Mouse (Mus musculus): ENCODE measurements at regions not wholly inside any gene's neighbourhood (a gene's known extent, or its start where the extent isn't known, plus 50 kb on each side); places are given as distances from the start of the nearest gene placed in this dataset.

DNA sequence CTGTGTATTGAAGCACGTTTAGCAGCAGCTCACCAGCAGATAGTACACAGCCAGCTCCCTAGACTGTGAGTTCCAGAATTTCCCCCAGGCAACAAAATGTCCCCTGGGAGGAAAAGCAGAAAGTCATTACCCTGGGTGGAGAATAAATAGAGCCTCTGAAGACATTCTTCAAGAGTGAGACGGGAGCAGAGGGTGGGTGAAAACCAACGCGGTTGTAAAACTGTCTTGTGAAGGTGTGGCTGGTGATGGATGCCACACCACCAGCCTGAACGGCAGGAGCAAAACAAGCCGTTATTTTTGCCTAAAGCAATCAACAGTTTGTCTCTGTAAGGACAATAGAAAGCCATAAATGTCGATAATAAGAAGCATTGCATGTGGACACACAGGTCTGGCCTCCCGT is 129.7 kb upstream of the Kcnj15 start:
- WGBS: 36% methylated on average over 8 of the region's 8 CpGs
- Histone ChIP-seq H3K4me2 (ENCODE audit: low read depth, low read length) (no peak overlapping the region), H3K4me3 (ENCODE audit: low read length) (no peak overlapping the region), H3K27me3 (ENCODE audit: control insufficient read depth, insufficient read depth, low read length) (no peaks in the 10 kb centered on the region), H3K36me3 (ENCODE audit: control insufficient read depth, insufficient read depth) (no peaks in the 10 kb centered on the region), H3K4me1 (ENCODE audit: control insufficient read depth, insufficient read depth, low read length) (no peaks in the 10 kb centered on the region), H3K27ac (ENCODE audit: low read length) (no peak overlapping the region), H3K9ac (ENCODE audit: low read length) (no peak overlapping the region), H3K9me3 (replicated peaks; ENCODE audit: control insufficient read depth, low read length) (no peaks in the 10 kb centered on the region)
- ATAC-seq (replicated peaks; ENCODE audit: extremely low read depth, insufficient read depth, low FRiP score): no peak

GRCm38 (mm10) chr16:95131815-95132214 is 125.5 kb upstream of the Kcnj15 start:
- 60% methylated on average over 5 of the region's 5 CpGs for WGBS
- Histone ChIP-seq H3K9me3 (replicated peaks; ENCODE audit: control insufficient read depth, low read length) (no peaks in the 10 kb centered on the region), H3K36me3 (ENCODE audit: control insufficient read depth, insufficient read depth) (no peaks in the 10 kb centered on the region), H3K4me3 (ENCODE audit: low read length) (no peak overlapping the region), H3K27ac (ENCODE audit: low read length) (no peak overlapping the region), H3K4me1 (ENCODE audit: control insufficient read depth, insufficient read depth, low read length) (no peaks in the 10 kb centered on the region), H3K4me2 (ENCODE audit: low read depth, low read length) (no peak overlapping the region), H3K9ac (ENCODE audit: low read length) (no peak overlapping the region), H3K27me3 (ENCODE audit: control insufficient read depth, insufficient read depth, low read length) (no peaks in the 10 kb centered on the region; the same call in 1 of the 2 replicates)
- ATAC-seq (replicated peaks; ENCODE audit: extremely low read depth, insufficient read depth, low FRiP score): no peak

DNA sequence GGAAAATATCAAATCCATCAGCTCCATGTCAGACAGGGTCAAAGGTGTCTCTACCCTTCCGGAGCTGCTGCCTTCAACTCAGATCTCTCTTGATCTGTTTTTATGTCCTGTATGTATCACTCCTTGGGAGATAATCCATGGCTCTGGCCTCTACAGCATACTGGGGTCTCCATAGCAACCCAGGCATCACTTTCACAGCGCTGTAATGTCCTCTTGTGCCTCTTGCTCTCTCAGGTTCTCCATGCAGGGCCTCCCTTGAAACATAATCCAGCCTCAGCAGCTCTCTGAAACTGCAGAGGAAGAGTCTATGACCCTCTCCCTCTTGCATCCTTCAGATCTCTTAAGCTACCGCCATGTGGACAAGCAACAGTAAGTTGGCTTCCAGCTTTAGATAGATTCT is 118.5 kb upstream of the Kcnj15 start:
- Histone ChIP-seq H3K27me3 (ENCODE audit: control insufficient read depth, insufficient read depth, low read length) (no peaks in the 10 kb centered on the region), H3K4me2 (ENCODE audit: low read depth, low read length) (no peak overlapping the region), H3K4me3 (ENCODE audit: low read length) (no peak overlapping the region), H3K27ac (ENCODE audit: low read length) (no peak overlapping the region), H3K9ac (ENCODE audit: low read length) (no peak overlapping the region), H3K4me1 (ENCODE audit: control insufficient read depth, insufficient read depth, low read length) (no peaks in the 10 kb centered on the region), H3K9me3 (replicated peaks; ENCODE audit: control insufficient read depth, low read length) (no peaks in the 10 kb centered on the region), H3K36me3 (ENCODE audit: control insufficient read depth, insufficient read depth) (no peaks in the 10 kb centered on the region)
- no peak for ATAC-seq (replicated peaks; ENCODE audit: extremely low read depth, insufficient read depth, low FRiP score)
- WGBS: 72% methylated on average over 3 of the region's 3 CpGs

GRCm38 (mm10) chr16:95141510-95142394 is 115.6 kb upstream of the Kcnj15 start:
- ATAC-seq (replicated peaks; ENCODE audit: extremely low read depth, insufficient read depth, low FRiP score): no peak
- Histone ChIP-seq H3K9me3 (replicated peaks; ENCODE audit: control insufficient read depth, low read length) (no peaks in the 10 kb centered on the region), H3K27ac (ENCODE audit: low read length) (no peak overlapping the region), H3K4me1 (ENCODE audit: control insufficient read depth, insufficient read depth, low read length) (no peaks in the 10 kb centered on the region), H3K4me3 (ENCODE audit: low read length) (no peak overlapping the region), H3K4me2 (ENCODE audit: low read depth, low read length) (no peak overlapping the region), H3K36me3 (ENCODE audit: control insufficient read depth, insufficient read depth) (no peaks in the 10 kb centered on the region), H3K27me3 (ENCODE audit: control insufficient read depth, insufficient read depth, low read length) (no peaks in the 10 kb centered on the region), H3K9ac (ENCODE audit: low read length) (no peak overlapping the region)
- WGBS: 65% methylated on average over 8 of the region's 8 CpGs

DNA sequence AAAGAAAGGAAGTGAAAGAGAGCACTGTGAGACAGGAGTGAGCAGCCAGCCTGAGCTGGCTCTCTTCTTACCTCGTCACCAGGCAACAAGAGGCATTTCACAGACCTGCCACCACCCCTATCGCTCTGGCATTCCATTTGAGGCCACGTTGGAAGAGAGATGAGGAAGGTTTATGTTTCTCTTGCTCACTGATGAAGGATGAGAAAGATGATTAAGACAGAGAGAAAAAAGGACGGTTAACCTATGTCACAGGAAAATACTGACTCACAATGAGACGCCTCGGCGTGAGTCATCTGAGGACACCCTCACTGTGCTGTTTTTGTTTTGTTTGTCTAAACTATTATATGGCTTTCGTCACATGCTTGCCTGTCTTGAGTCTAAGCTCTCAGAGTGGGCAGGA is 106.9 kb upstream of the Kcnj15 start:
- Histone ChIP-seq H3K4me3 (ENCODE audit: low read length) (no peak overlapping the region), H3K4me1 (ENCODE audit: control insufficient read depth, insufficient read depth, low read length) (no peaks in the 10 kb centered on the region), H3K4me2 (ENCODE audit: low read depth, low read length) (no peak overlapping the region), H3K9ac (ENCODE audit: low read length) (no peak overlapping the region), H3K27ac (ENCODE audit: low read length) (no peak overlapping the region), H3K27me3 (ENCODE audit: control insufficient read depth, insufficient read depth, low read length) (no peaks in the 10 kb centered on the region), H3K9me3 (replicated peaks; ENCODE audit: control insufficient read depth, low read length) (no peaks in the 10 kb centered on the region), H3K36me3 (ENCODE audit: control insufficient read depth, insufficient read depth) (no peaks in the 10 kb centered on the region)
- whole genome bisulfite sequencing: 54% methylated on average over 8 of the region's 8 CpGs
- no peak for ATAC-seq (replicated peaks; ENCODE audit: extremely low read depth, insufficient read depth, low FRiP score)

GRCm38 (mm10) chr16:95151499-95151898 is 105.9 kb upstream of the Kcnj15 start:
- H3K4me3 ChIP-seq (ENCODE audit: low read length): no peak overlapping the region
- 79% methylated on average over 3 of the region's 3 CpGs for WGBS
- no peak overlapping the region for H3K9ac ChIP-seq (ENCODE audit: low read length)
- H3K4me1 ChIP-seq (ENCODE audit: control insufficient read depth, insufficient read depth, low read length): no peaks in the 10 kb centered on the region
- no peaks in the 10 kb centered on the region for H3K36me3 ChIP-seq (ENCODE audit: control insufficient read depth, insufficient read depth)
- no peaks in the 10 kb centered on the region for H3K9me3 ChIP-seq (replicated peaks; ENCODE audit: control insufficient read depth, low read length)
- H3K4me2 ChIP-seq (ENCODE audit: low read depth, low read length): no peak overlapping the region
- ATAC-seq (replicated peaks; ENCODE audit: extremely low read depth, insufficient read depth, low FRiP score): no peak
- H3K27me3 ChIP-seq (ENCODE audit: control insufficient read depth, insufficient read depth, low read length): no peaks in the 10 kb centered on the region
- no peak overlapping the region for H3K27ac ChIP-seq (ENCODE audit: low read length)

GRCm38 (mm10) chr16:95151914-95152313 is 105.4 kb upstream of the Kcnj15 start:
- Histone ChIP-seq H3K4me3 (ENCODE audit: low read length) (no peak overlapping the region), H3K4me1 (ENCODE audit: control insufficient read depth, insufficient read depth, low read length) (no peaks in the 10 kb centered on the region), H3K27me3 (ENCODE audit: control insufficient read depth, insufficient read depth, low read length) (no peaks in the 10 kb centered on the region), H3K36me3 (ENCODE audit: control insufficient read depth, insufficient read depth) (no peaks in the 10 kb centered on the region), H3K9ac (ENCODE audit: low read length) (no peak overlapping the region), H3K9me3 (replicated peaks; ENCODE audit: control insufficient read depth, low read length) (no peaks in the 10 kb centered on the region), H3K4me2 (ENCODE audit: low read depth, low read length) (no peak overlapping the region), H3K27ac (ENCODE audit: low read length) (no peak overlapping the region)
- no peak for ATAC-seq (replicated peaks; ENCODE audit: extremely low read depth, insufficient read depth, low FRiP score)
- WGBS: 85% methylated on average over 6 of the region's 6 CpGs

DNA sequence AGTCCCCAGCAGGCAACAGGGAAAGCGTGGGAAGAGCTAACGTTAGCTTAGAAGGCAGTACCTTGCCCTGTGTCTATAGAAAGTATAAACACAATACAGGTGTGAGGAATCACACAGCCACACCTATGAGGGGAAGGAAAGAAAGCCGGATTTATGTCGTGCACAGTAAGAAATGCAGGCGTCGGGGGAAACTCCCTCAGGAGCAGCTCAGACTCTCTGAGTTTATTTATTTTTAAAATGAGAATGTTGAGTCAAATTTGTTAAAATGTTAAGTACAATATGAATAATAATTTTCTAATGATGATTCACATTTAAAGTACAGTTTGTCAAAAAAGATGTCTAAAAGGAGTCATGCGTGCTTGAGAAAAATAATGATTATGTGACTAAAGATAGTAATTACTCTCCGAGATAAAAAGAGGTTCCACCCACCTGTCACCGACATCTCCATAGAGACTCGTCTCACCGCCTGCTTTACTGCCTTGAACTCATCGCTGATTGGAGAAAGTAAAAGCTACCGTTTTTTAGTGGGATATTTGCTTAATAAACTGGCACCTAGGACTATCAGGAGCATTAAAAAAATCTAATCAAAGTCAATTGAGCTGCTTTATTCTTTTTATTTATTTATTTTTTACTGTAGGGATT is 104.5 kb upstream of the Kcnj15 start:
- no peak overlapping the region for H3K4me3 ChIP-seq (ENCODE audit: low read length)
- H3K4me2 ChIP-seq (ENCODE audit: low read depth, low read length): no peak overlapping the region
- H3K36me3 ChIP-seq (ENCODE audit: control insufficient read depth, insufficient read depth): no peaks in the 10 kb centered on the region
- no peaks in the 10 kb centered on the region for H3K4me1 ChIP-seq (ENCODE audit: control insufficient read depth, insufficient read depth, low read length)
- WGBS: 50% methylated on average over 13 of the region's 13 CpGs
- no peak for ATAC-seq (replicated peaks; ENCODE audit: extremely low read depth, insufficient read depth, low FRiP score)
- no peak overlapping the region for H3K9ac ChIP-seq (ENCODE audit: low read length)
- H3K27ac ChIP-seq (ENCODE audit: low read length): no peak overlapping the region
- no peaks in the 10 kb centered on the region for H3K27me3 ChIP-seq (ENCODE audit: control insufficient read depth, insufficient read depth, low read length)
- H3K9me3 ChIP-seq (replicated peaks; ENCODE audit: control insufficient read depth, low read length): no peaks in the 10 kb centered on the region

DNA sequence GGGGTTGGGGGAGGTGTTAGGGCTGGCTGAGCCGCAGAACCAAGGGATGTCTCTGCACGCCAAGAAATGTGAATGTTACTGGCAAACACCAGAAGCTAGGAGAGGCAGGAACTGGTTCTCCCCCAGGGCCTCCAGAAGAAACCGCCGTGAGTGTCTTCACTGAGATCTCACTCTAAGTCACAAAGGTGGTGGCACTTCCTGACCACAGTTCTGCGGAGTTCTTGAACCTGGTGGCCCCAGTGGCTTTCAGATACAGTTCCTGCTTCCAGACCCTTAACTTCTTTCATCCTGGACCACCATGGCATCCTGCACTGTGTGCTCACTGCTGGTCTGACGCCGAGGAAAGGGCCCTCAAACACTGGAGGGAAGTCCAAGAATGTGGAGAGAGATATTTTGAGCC is 89.0 kb upstream of the Kcnj15 start:
- Histone ChIP-seq H3K4me2 (ENCODE audit: low read depth, low read length) (no peak overlapping the region), H3K9me3 (replicated peaks; ENCODE audit: control insufficient read depth, low read length) (no peaks in the 10 kb centered on the region), H3K36me3 (ENCODE audit: control insufficient read depth, insufficient read depth) (no peaks in the 10 kb centered on the region), H3K9ac (ENCODE audit: low read length) (no peak overlapping the region), H3K27me3 (ENCODE audit: control insufficient read depth, insufficient read depth, low read length) (no peaks in the 10 kb centered on the region), H3K4me3 (ENCODE audit: low read length) (no peak overlapping the region), H3K27ac (ENCODE audit: low read length) (no peak overlapping the region), H3K4me1 (ENCODE audit: control insufficient read depth, insufficient read depth, low read length) (peaks cover 4% of the 10 kb centered on the region)
- no peak for ATAC-seq (replicated peaks; ENCODE audit: extremely low read depth, insufficient read depth, low FRiP score)
- WGBS: 35% methylated on average over 7 of the region's 7 CpGs
